In the genomic region with DNA sequence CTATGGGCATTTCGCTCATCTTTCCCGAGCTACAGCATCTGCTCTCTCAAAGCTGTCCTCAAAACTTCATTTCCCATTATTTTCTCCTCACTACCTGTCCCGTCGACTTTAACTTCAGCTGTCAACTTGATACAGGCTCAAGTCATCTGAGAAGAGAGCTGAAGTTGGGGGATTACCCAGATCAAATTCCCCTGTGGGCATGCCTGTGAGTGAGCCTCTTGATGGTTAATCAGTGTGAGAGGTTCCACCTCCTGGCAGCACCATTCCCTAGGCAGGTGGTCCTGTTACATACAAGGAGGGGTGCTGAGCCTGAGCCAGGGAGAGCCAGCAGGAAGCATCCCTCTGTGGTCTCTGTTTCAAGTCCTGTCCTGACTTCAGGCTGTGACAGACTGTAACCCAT, we compare ENCODE assay signal across 23 mouse cellular contexts.
"Had no signal": no experiment of that assay in that cellular context is flagged by ENCODE, and none has a peak within 500 bp of the region (broad histone marks: within the 10 kb centered on the region; RNA-seq: fewer than 3 reads in every experiment).

No protein-coding gene starts in this region.

- ATAC-seq: inflammation-experienced regulatory T-cells, adult 6 months; intestine, embryonic 15.5 days; intestine, postnatal 0 days had no signal

- H3K9me3 ChIP-seq: intestine, embryonic 15.5 days had no signal

- H3K27me3 ChIP-seq: heart, embryonic 12.5 days; intestine, embryonic 15.5 days; limb, embryonic 12.5 days had no signal

- H3K4me1 ChIP-seq: heart, embryonic 10.5 days; heart, embryonic 12.5 days; hindbrain, embryonic 10.5 days; intestine, embryonic 15.5 days; limb, embryonic 10.5 days; limb, embryonic 12.5 days had no signal

- H3K27ac ChIP-seq: gastrocnemius, adult 2 months; heart, embryonic 10.5 days; hindbrain, embryonic 10.5 days; hindbrain, embryonic 14.5 days; intestine, embryonic 15.5 days; layer of hippocampus, adult 2 months; left cerebral cortex, adult 2 months; limb, embryonic 10.5 days; limb, embryonic 12.5 days had no signal

- H3K36me3 ChIP-seq: heart, embryonic 10.5 days; heart, embryonic 12.5 days; hindbrain, embryonic 10.5 days; intestine, embryonic 15.5 days; limb, embryonic 10.5 days; limb, embryonic 12.5 days had no signal

- DNase-seq: gastrocnemius, adult 2 months; gastrocnemius, postnatal 10 days; gastrocnemius, postnatal 25 days; heart, adult 18-20 months; heart, postnatal 10 days; heart, postnatal 4 days; kidney, adult 18-20 months; kidney, adult 8-10 months; kidney, postnatal 10 days; kidney, postnatal 4 days; liver had no signal

- H3K4me3 ChIP-seq: gastrocnemius, adult 2 months; heart, embryonic 10.5 days; heart, embryonic 12.5 days; hindbrain, embryonic 10.5 days; intestine, embryonic 15.5 days; layer of hippocampus, adult 2 months; left cerebral cortex, adult 2 months; limb, embryonic 10.5 days; limb, embryonic 12.5 days had no signal

- H3K9ac ChIP-seq: heart, embryonic 12.5 days; hindbrain, embryonic 14.5 days; intestine, embryonic 15.5 days; limb, embryonic 12.5 days had no signal

- H3K4me2 ChIP-seq: heart, embryonic 12.5 days; hindbrain, embryonic 14.5 days; intestine, embryonic 15.5 days; limb, embryonic 12.5 days; liver, embryonic 11.5 days had no signal
